ENCODE assay signal across 7 mouse cellular contexts in genomic region chr2:60978538-60979313, GRCm38 (mm10). TPM values are rescaled to one million over a fixed set of nuclear protein-coding genes. Genes with fewer than 3 reads are reported as not detected.
DNase-seq lines count a peak whose midpoint lies in the region; ATAC-seq and TF ChIP-seq lines count a peak whose summit lies in the region.

No protein-coding gene starts in this region.

- no peak overlapping the region for H3K9ac ChIP-seq in liver, embryonic 16.5 days (ENCODE audit: low read depth, low read length)

- no peak overlapping the region for H3K4me2 ChIP-seq in liver, embryonic 16.5 days (ENCODE audit: low read depth, low read length)

- H3K36me3 ChIP-seq in liver, embryonic 16.5 days (ENCODE audit: control insufficient read depth, insufficient read depth): no peaks in the 10 kb centered on the region

- no peaks in the 10 kb centered on the region for H3K4me1 ChIP-seq in liver, embryonic 16.5 days (ENCODE audit: control insufficient read depth, low read depth, low read length)

- no peaks in the 10 kb centered on the region for H3K9me3 ChIP-seq in liver, embryonic 16.5 days (replicated peaks; ENCODE audit: control insufficient read depth, low read length)

- no peaks in the 10 kb centered on the region for H3K27me3 ChIP-seq in liver, embryonic 16.5 days (ENCODE audit: control insufficient read depth, insufficient read depth, low read depth, low read length)

- peak; percentile 43 for DNase-seq in testis, postnatal 10 days (ENCODE audit: low spot score)
- no peak for DNase-seq in testis, postnatal 14 days (ENCODE audit: low spot score)
- DNase-seq in heart, postnatal 25 days (ENCODE audit: low spot score): peak; percentile 10
- DNase-seq in natural killer cell, adult 2 months (ENCODE audit: low spot score in 2 of 2): no peak
- no peak for DNase-seq in layer of hippocampus, adult 2 months (ENCODE audit: low spot score in 2 of 2)
- no peak for DNase-seq in cerebellum, postnatal 36 days

- TF ChIP-seq CTCF in layer of hippocampus, adult 2 months (conservative IDR thresholded peaks at IDR 0.05): no peak

- no peak overlapping the region for H3K27ac ChIP-seq in liver, embryonic 16.5 days (ENCODE audit: low read length)
- no peak overlapping the region for H3K27ac ChIP-seq in layer of hippocampus, adult 2 months

- ATAC-seq in liver, embryonic 16.5 days (ENCODE audit: low read depth): peak; percentile 72

- WGBS in liver, embryonic 16.5 days (ENCODE audit: insufficient replicate concordance): 7% methylated on average over 4 of the region's 4 CpGs

- H3K4me3 ChIP-seq in liver, embryonic 16.5 days (ENCODE audit: low read depth, low read length): no peak overlapping the region
- H3K4me3 ChIP-seq in layer of hippocampus, adult 2 months: no peak overlapping the region

- intact Hi-C loops in heart, postnatal 25 days (cut with DNase I): no loop called here

RNA-seq across cellular contexts. Expression of gene Rbms1, which starts 15.7 kb away (rescaled TPM):
- 10 to 100 TPM; 47.3 to 47.7 TPM for total RNA-seq in heart, postnatal 25 days (2021)
- 39.6 and 44.9 TPM in 2 replicates for polyA plus RNA-seq in liver, embryonic 16.5 days (2015; fragmentation: Nextera tagmentation; extraction: Ambion mirVana)
- 10 to 100 TPM; 12.1 to 17.5 TPM for total RNA-seq in layer of hippocampus, adult 2 months (2021)

Comparison
In these comparisons a context has a peak if more than half of its experiments do, and no peak if none do; other contexts are left out.
1. DNase-seq: peak in testis, postnatal 10 days (single experiment) and heart, postnatal 25 days (single experiment); none in testis, postnatal 14 days (single experiment), natural killer cell, adult 2 months (0 of 2), layer of hippocampus, adult 2 months (0 of 2) and cerebellum, postnatal 36 days (0 of 2).